Comparison of ENCODE assay signal across 8 mouse cellular contexts in the genomic region with DNA sequence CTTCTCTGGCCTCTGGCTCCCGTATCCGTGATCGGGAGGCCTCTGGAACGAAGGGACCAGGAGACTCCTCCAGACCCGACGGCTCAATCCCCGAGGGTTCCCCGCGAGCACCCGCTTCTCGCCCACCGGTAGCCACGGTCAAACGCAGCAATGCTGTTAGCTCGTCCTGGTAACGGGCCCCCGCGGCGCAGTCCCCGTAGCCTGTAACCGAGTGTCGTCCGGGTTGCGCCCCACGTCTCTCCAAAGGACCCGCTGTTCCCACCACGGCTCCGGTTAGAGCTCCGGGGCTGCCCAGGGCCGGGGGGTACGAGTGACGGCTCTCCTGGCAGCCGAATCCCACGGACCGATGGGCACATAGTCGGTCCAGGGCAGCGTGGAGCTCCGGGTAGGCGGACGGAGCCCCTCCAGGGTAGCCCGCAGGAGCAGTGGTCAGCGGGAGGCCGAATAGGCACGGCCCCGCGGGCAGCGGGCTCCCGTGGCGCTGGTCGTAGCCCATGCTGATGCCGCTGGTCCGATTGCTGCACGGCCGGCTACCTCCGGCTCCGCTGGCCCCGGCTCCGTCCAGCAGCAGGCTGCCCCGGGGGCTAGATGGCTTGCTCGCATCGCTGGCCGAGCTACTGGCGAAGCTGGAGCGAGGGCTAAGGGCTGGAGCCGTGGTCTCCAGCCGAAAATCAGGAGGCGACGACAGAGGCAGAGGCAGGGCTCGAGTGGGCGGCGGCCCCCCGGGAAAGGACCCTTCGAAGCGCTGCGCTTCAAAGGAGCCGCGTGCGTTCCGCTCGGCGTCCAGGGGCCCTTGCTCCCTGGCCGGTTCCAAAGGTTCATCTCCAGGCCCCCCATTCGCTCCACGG. TPM values are rescaled to one million over a fixed set of nuclear protein-coding genes. Genes with fewer than 3 reads are reported as not detected.
DNase-seq lines count a peak whose midpoint lies in the region; ATAC-seq lines count a peak whose summit lies in the region.

No protein-coding gene starts in this region.

- H3K9me3 ChIP-seq in hindbrain, embryonic 12.5 days (replicated peaks) = no peaks in the 10 kb centered on the region
- no peaks in the 10 kb centered on the region for H3K9me3 ChIP-seq in limb, embryonic 15.5 days
- no peaks in the 10 kb centered on the region for H3K9me3 ChIP-seq in neural tube, embryonic 15.5 days (replicated peaks)

- peak overlapping the region; percentile 74 for H3K4me2 ChIP-seq in hindbrain, embryonic 12.5 days (replicated peaks)
- H3K4me2 ChIP-seq in limb, embryonic 15.5 days = peak overlapping the region; percentile 76
- peak overlapping the region; percentile 85 for H3K4me2 ChIP-seq in neural tube, embryonic 15.5 days

- H3K27me3 ChIP-seq in hindbrain, embryonic 12.5 days = peaks cover 25% of the 10 kb centered on the region
- no peaks in the 10 kb centered on the region for H3K27me3 ChIP-seq in limb, embryonic 15.5 days
- peaks cover 40% of the 10 kb centered on the region for H3K27me3 ChIP-seq in neural tube, embryonic 15.5 days (replicated peaks)

- under 1% methylated on average over 84 of the region's 84 CpGs for WGBS in hindbrain, embryonic 12.5 days
- WGBS in limb, embryonic 15.5 days = under 1% methylated on average over 83 of the region's 84 CpGs
- WGBS in neural tube, embryonic 15.5 days = under 1% methylated on average over 84 of the region's 84 CpGs

- H3K4me1 ChIP-seq in hindbrain, embryonic 12.5 days = peaks cover 52% of the 10 kb centered on the region
- peaks cover 39% of the 10 kb centered on the region for H3K4me1 ChIP-seq in limb, embryonic 15.5 days
- peaks cover 64% of the 10 kb centered on the region for H3K4me1 ChIP-seq in neural tube, embryonic 15.5 days

- H3K4me3 ChIP-seq in hindbrain, embryonic 12.5 days = peak overlapping the region; percentile 74
- peak overlapping the region; percentile 94 for H3K4me3 ChIP-seq in limb, embryonic 15.5 days
- H3K4me3 ChIP-seq in neural tube, embryonic 15.5 days (replicated peaks) = peak overlapping the region; percentile 56

- peak overlapping the region; percentile 83 for H3K27ac ChIP-seq in hindbrain, embryonic 12.5 days
- peak overlapping the region; percentile 94 for H3K27ac ChIP-seq in limb, embryonic 15.5 days
- H3K27ac ChIP-seq in neural tube, embryonic 15.5 days (replicated peaks) = peak overlapping the region; percentile 75; the same call in 1 of the 2 replicates

- DNase-seq in spleen, postnatal 10 days (ENCODE audit: low spot score in 2 of 2) = peak; percentile 31 to 35
- no peak for DNase-seq in spleen, adult 12 weeks (ENCODE audit: low spot score)
- DNase-seq in embryo, embryonic 9.5 days (ENCODE audit: extremely low spot score) = peak; percentile 63
- DNase-seq in right cerebral cortex, postnatal 14 days = no peak
- no peak for DNase-seq in frontal cortex, adult 2 months (ENCODE audit: extremely low spot score in 1 of 2, low spot score in 1 of 2)

- peaks cover 1% of the 10 kb centered on the region; the same call in 1 of the 2 replicates for H3K36me3 ChIP-seq in hindbrain, embryonic 12.5 days
- H3K36me3 ChIP-seq in limb, embryonic 15.5 days = peaks cover 12% of the 10 kb centered on the region
- H3K36me3 ChIP-seq in neural tube, embryonic 15.5 days = no peaks in the 10 kb centered on the region

- no peak for ATAC-seq in hindbrain, embryonic 12.5 days (ENCODE audit: low FRiP score)
- ATAC-seq in limb, embryonic 15.5 days (ENCODE audit: insufficient number of reproducible peaks, low FRiP score, low TSS enrichment, low read depth) = no peak
- ATAC-seq in neural tube, embryonic 15.5 days (ENCODE audit: low FRiP score) = 0 out of 2 replicates have a peak, but pooled peaks have one; percentile 3

- peak overlapping the region; percentile 92 for H3K9ac ChIP-seq in hindbrain, embryonic 12.5 days
- peak overlapping the region; percentile 94 for H3K9ac ChIP-seq in limb, embryonic 15.5 days
- H3K9ac ChIP-seq in neural tube, embryonic 15.5 days (replicated peaks) = peak overlapping the region; percentile 60

RNA-seq across cellular contexts. Expression of gene Ajuba, which starts 0.9 kb away (rescaled TPM):
- 37.9 and 40.9 TPM in 2 replicates for polyA plus RNA-seq in hindbrain, embryonic 12.5 days (2016; fragmentation: Nextera tagmentation; extraction: Ambion mirVana)
- polyA plus RNA-seq in limb, embryonic 15.5 days (2015; fragmentation: Nextera tagmentation; extraction: Ambion mirVana) = 50.7 and 52.7 TPM in 2 replicates
- 6.1 and 12.9 TPM in 2 replicates for polyA plus RNA-seq in neural tube, embryonic 15.5 days (2015; fragmentation: Nextera tagmentation; extraction: Ambion mirVana)
- 2.3 and 2.8 TPM in 2 replicates for polyA plus RNA-seq in frontal cortex, adult 2 months (2012; rRNA removed)

RNA-seq across cellular contexts. Expression of gene Haus4, which starts 22.0 kb away (rescaled TPM):
- polyA plus RNA-seq in hindbrain, embryonic 12.5 days (2016; fragmentation: Nextera tagmentation; extraction: Ambion mirVana) = 32.4 and 37.2 TPM in 2 replicates
- 52.6 and 53.0 TPM in 2 replicates for polyA plus RNA-seq in limb, embryonic 15.5 days (2015; fragmentation: Nextera tagmentation; extraction: Ambion mirVana)
- polyA plus RNA-seq in neural tube, embryonic 15.5 days (2015; fragmentation: Nextera tagmentation; extraction: Ambion mirVana) = 20.5 and 34.8 TPM in 2 replicates
- polyA plus RNA-seq in frontal cortex, adult 2 months (2012; rRNA removed) = 7.2 and 8.2 TPM in 2 replicates

RNA-seq across cellular contexts. Expression of gene 4931414P19Rik, which starts 29.3 kb away (rescaled TPM):
- polyA plus RNA-seq in hindbrain, embryonic 12.5 days (2016; fragmentation: Nextera tagmentation; extraction: Ambion mirVana) = 8.2 and 9.1 TPM in 2 replicates
- polyA plus RNA-seq in limb, embryonic 15.5 days (2015; fragmentation: Nextera tagmentation; extraction: Ambion mirVana) = 5.8 and 6.1 TPM in 2 replicates
- polyA plus RNA-seq in neural tube, embryonic 15.5 days (2015; fragmentation: Nextera tagmentation; extraction: Ambion mirVana) = 4.4 and 6.5 TPM in 2 replicates
- 5.8 and 7.6 TPM in 2 replicates for polyA plus RNA-seq in frontal cortex, adult 2 months (2012; rRNA removed)

RNA-seq across cellular contexts. Expression of gene Psmb5, which starts 41.4 kb away (rescaled TPM):
- 354 and 376 TPM in 2 replicates for polyA plus RNA-seq in hindbrain, embryonic 12.5 days (2016; fragmentation: Nextera tagmentation; extraction: Ambion mirVana)
- polyA plus RNA-seq in limb, embryonic 15.5 days (2015; fragmentation: Nextera tagmentation; extraction: Ambion mirVana) = 343 and 373 TPM in 2 replicates
- polyA plus RNA-seq in neural tube, embryonic 15.5 days (2015; fragmentation: Nextera tagmentation; extraction: Ambion mirVana) = 446 and 448 TPM in 2 replicates
- 177 and 178 TPM in 2 replicates for polyA plus RNA-seq in frontal cortex, adult 2 months (2012; rRNA removed)

RNA-seq across cellular contexts. Expression of gene Psmb11, which starts 44.8 kb away (rescaled TPM):
- not detected in 2 replicates for polyA plus RNA-seq in hindbrain, embryonic 12.5 days (2016; fragmentation: Nextera tagmentation; extraction: Ambion mirVana)
- polyA plus RNA-seq in limb, embryonic 15.5 days (2015; fragmentation: Nextera tagmentation; extraction: Ambion mirVana) = not detected in 2 replicates
- polyA plus RNA-seq in neural tube, embryonic 15.5 days (2015; fragmentation: Nextera tagmentation; extraction: Ambion mirVana) = 0.04 and 27.8 TPM in 2 replicates
- polyA plus RNA-seq in frontal cortex, adult 2 months (2012; rRNA removed) = 0.46 and 0.54 TPM in 2 replicates

Comparison
In these comparisons a context has a peak if more than half of its experiments do, and no peak if none do; other contexts are left out.
1. DNase-seq: peak in spleen, postnatal 10 days (2 of 2) and embryo, embryonic 9.5 days (single experiment); none in spleen, adult 12 weeks (single experiment), right cerebral cortex, postnatal 14 days (single experiment) and frontal cortex, adult 2 months (0 of 2).
2. Peak in every context shown above with its lines, with median percentiles within 50 percentile points of each other: H3K27ac ChIP-seq, H3K4me2 ChIP-seq, H3K4me3 ChIP-seq and H3K9ac ChIP-seq.